Mouse (Mus musculus): ENCODE results near the gene Cenpp.

DNA sequence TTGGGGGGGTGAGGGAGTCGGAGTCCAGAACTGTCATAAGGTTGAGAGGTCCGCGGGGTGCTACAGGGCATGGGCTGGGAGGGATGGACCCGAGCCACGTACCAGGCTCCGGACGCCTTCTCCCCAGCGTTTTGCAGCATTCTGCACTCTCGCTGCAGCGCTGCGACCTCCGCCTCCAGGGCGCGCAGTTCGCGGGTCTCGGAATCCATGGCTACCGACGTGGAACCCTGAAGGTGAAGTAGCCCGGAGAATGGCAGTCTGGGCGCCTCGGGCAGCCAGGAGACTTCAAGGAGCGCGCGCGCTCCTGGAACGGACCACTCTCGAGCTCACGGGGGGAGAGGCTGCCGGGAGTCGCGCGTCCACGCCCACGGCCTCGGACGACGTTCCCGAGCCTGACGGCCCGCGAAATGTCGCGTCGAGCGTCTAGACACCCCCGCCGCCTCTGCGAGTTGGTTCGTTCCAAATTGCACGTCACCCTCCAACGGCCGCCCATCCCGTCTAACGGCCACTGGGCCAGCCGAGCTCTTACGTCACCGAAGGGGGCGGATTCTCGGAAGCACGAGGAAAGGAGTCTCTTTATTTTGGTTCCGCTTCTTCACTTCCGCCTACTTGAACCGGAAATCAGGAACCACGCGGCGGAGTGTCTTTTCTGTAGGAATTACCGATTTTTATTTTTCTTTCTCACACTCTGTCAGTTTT lies at the start of gene Cenpp, which contains the start of gene Nol8:
- TF ChIP-seq CTCF (IDR thresholded peaks at IDR 0.05; ENCODE audit: low read depth) (no peak), EP300 (IDR thresholded peaks at IDR 0.05; ENCODE audit: low read depth) (no peak; the same call in 1 of the 2 replicates)
